Mouse (Mus musculus) embryonic facial prominence, embryonic 14.5 days (tissue): ENCODE data around the gene Nprl2. TPM values are rescaled to one million over a fixed set of nuclear protein-coding genes. Genes with fewer than 3 reads are reported as not detected.

Experiments
- ATAC-seq: fragments of 200-750 bp; cut with Nextera tagmentation; 2 replicates; pipeline ENCODE4 v1.8.0; 2017; ENCODE audit warnings: low read depth, moderate number of reproducible peaks, moderate TSS enrichment
- DNase-seq: peaks from one replicate; pipeline ENCODE4 v3.0.0-alpha.2; 2015; ENCODE audit warnings: low spot score
- H3K27ac ChIP-seq: fragments of 300-500 bp; sonication (generic); replicated peaks from 2 replicates; pipeline ENCODE4 v1.5.1; 2014; ENCODE audit warnings: low read depth, mild to moderate bottlenecking, low read length, moderate library complexity
- H3K27me3 ChIP-seq: fragments of 300-500 bp; sonication (generic); replicated peaks from 2 replicates; pipeline ENCODE4 v1.6.1; 2014; ENCODE audit warnings: low read length; ENCODE audit not compliant: control insufficient read depth, insufficient read depth
- H3K36me3 ChIP-seq: fragments of 300-500 bp; sonication (generic); 2 replicates; pipeline ENCODE4 v1.6.1; 2014; ENCODE audit warnings: low read length, mixed read lengths; ENCODE audit not compliant: control insufficient read depth, insufficient read depth
- H3K4me1 ChIP-seq: fragments of 300-500 bp; sonication (generic); 2 replicates; pipeline ENCODE4 v1.6.1; 2014; ENCODE audit warnings: antibody characterized with exemption, low read length; ENCODE audit not compliant: control insufficient read depth, insufficient read depth
- H3K4me2 ChIP-seq: fragments of 300-500 bp; sonication (generic); 2 replicates; pipeline ENCODE4 v1.6.1; 2014; ENCODE audit warnings: low read depth, mild to moderate bottlenecking, low read length, moderate library complexity, mixed read lengths
- H3K4me3 ChIP-seq: fragments of 300-500 bp; sonication (generic); 2 replicates; pipeline ENCODE4 v1.5.1; 2014; ENCODE audit warnings: low read depth, mild to moderate bottlenecking, low read length
- H3K9ac ChIP-seq: fragments of 300-500 bp; sonication (generic); 2 replicates; pipeline ENCODE4 v1.6.1; 2014; ENCODE audit warnings: low read depth, mild to moderate bottlenecking, low read length, moderate library complexity, mixed read lengths
- H3K9me3 ChIP-seq: fragments of 300-500 bp; sonication (generic); 2 replicates; pipeline ENCODE4 v1.6.1; 2016; ENCODE audit warnings: low read length; ENCODE audit not compliant: control insufficient read depth
- WGBS: fragments of 180-500 bp; shearing (Covaris S2); extraction: QIAGEN DNeasy Blood & Tissue Kit; methylation state at CpG from one replicate; pipeline ENCODE4 v1.1.7; 2014; 5-methylcytosine and 5-hydroxymethylcytosine counted together
- polyA plus RNA-seq: library from polyadenylated mRNA; unstranded; fragments of >200 nt; fragmentation: Nextera tagmentation; extraction: Ambion mirVana; gene quantifications from 2 replicates; pipeline ENCODE4 v1.2.1, GENCODE M21; 2014

Gene Nprl2
- polyA plus RNA-seq, 1 experiment from 2014 or later, result 35.4 TPM

GRCm38 (mm10) chr9:107593101-107593976 is 51.3 kb downstream of the Nprl2 start:
- Histone ChIP-seq H3K9me3 (no peaks in the 10 kb centered on the region), H3K36me3 (peaks cover 47% of the 10 kb centered on the region), H3K27me3 (no peaks in the 10 kb centered on the region), H3K4me2 (no peak overlapping the region), H3K4me1 (peaks cover 7% of the 10 kb centered on the region; the same call in 1 of the 2 replicates), H3K27ac (no peak overlapping the region), H3K9ac (no peak overlapping the region), H3K4me3 (no peak overlapping the region)
- WGBS, result 90% methylated on average over 11 of the region's 11 CpGs
- no peak for DNase-seq
- no peak for ATAC-seq

- no peak overlapping the region for H3K4me2 ChIP-seq
- no peak overlapping the region for H3K4me3 ChIP-seq
- H3K9me3 ChIP-seq, result no peaks in the 10 kb centered on the region
- no peaks in the 10 kb centered on the region for H3K27me3 ChIP-seq
- no peak overlapping the region for H3K27ac ChIP-seq
- WGBS, result 80% methylated on average over 8 of the region's 8 CpGs
- H3K36me3 ChIP-seq, result peaks cover 47% of the 10 kb centered on the region
- DNase-seq, result no peak
- no peak for ATAC-seq
- H3K4me1 ChIP-seq, result no peaks in the 10 kb centered on the region
- no peak overlapping the region for H3K9ac ChIP-seq
Observed at GRCm38 (mm10) chr9:107594281-107595062, 52.4 kb downstream of the Nprl2 start.

Other genes starting within 250 kb of the Nprl2 start
- 5.8 and 6.6 TPM in 2 replicates for gene Cish, start 246.2 kb upstream of the Nprl2 start, polyA plus RNA-seq
- 9.8 and 10.8 TPM in 2 replicates for gene Hemk1, start 203.9 kb upstream of the Nprl2 start, polyA plus RNA-seq
- 0.96 and 1.2 TPM in 2 replicates for gene 6430571L13Rik, start 201.6 kb upstream of the Nprl2 start, polyA plus RNA-seq
- 0.88 and 0.93 TPM in 2 replicates for gene Cacna2d2, start 142.6 kb upstream of the Nprl2 start, polyA plus RNA-seq
- 53.1 and 56.1 TPM in 2 replicates for gene Tmem115, start 8.3 kb upstream of the Nprl2 start, polyA plus RNA-seq
- 24.7 and 27.0 TPM in 2 replicates for gene Cyb561d2, start within 50 bp of the Nprl2 start, polyA plus RNA-seq
- gene Zmynd10, start 5.1 kb downstream of the Nprl2 start, polyA plus RNA-seq, result 2.8 and 8.2 TPM in 2 replicates
- gene Rassf1, start 9.3 kb downstream of the Nprl2 start, polyA plus RNA-seq, result 66.5 and 66.8 TPM in 2 replicates
- 43.1 and 45.2 TPM in 2 replicates for gene Tusc2, start 21.0 kb downstream of the Nprl2 start, polyA plus RNA-seq
- 106 and 112 TPM in 2 replicates for gene Hyal2, start 25.7 kb downstream of the Nprl2 start, polyA plus RNA-seq
- 5.6 and 6.8 TPM in 2 replicates for gene Hyal1, start 34.7 kb downstream of the Nprl2 start, polyA plus RNA-seq
- gene Naa80, start 36.7 kb downstream of the Nprl2 start, polyA plus RNA-seq, result 15.9 and 18.0 TPM in 2 replicates
- 1.2 and 1.4 TPM in 2 replicates for gene Hyal3, start 38.6 kb downstream of the Nprl2 start, polyA plus RNA-seq
- 46.7 and 52.3 TPM in 2 replicates for gene Ifrd2, start 45.4 kb downstream of the Nprl2 start, polyA plus RNA-seq
- gene Sema3b, start 67.0 kb downstream of the Nprl2 start, polyA plus RNA-seq, result 18.0 and 18.2 TPM in 2 replicates
- 380 and 416 TPM in 2 replicates for gene Gnai2, start 93.1 kb downstream of the Nprl2 start, polyA plus RNA-seq
- gene Slc38a3, start 127.3 kb downstream of the Nprl2 start, polyA plus RNA-seq, result 7.0 and 7.8 TPM in 2 replicates
- 0.79 and 1.5 TPM in 2 replicates for gene Gnat1, start 137.5 kb downstream of the Nprl2 start, polyA plus RNA-seq
- gene Sema3f, start 168.2 kb downstream of the Nprl2 start, polyA plus RNA-seq, result 32.8 and 36.9 TPM in 2 replicates
- 145 and 159 TPM in 2 replicates for gene Rbm5, start 228.8 kb downstream of the Nprl2 start, polyA plus RNA-seq